In genomic region chr3:18456033-18456690, GRCm38 (mm10) we compare ENCODE assay signal across 22 mouse cellular contexts.
DNase-seq lines count a peak whose midpoint lies in the region; ATAC-seq and TF ChIP-seq lines count a peak whose summit lies in the region.
"Had no signal": no experiment of that assay in that cellular context is flagged by ENCODE, and none has a peak within 500 bp of the region (broad histone marks: within the 10 kb centered on the region; RNA-seq: fewer than 3 reads in every experiment).

No protein-coding gene starts in this region.

- ATAC-seq in hindbrain, postnatal 0 days: no peak
- ATAC-seq: activated CD4-positive, CD25-positive, alpha-beta regulatory T cell, adult 4 months had no signal

- 50% methylated on average over 2 of the region's 2 CpGs for WGBS in hindbrain, postnatal 0 days

- H3K36me3 ChIP-seq in hindbrain, postnatal 0 days (ENCODE audit: insufficient read depth, low read length): no peaks in the 10 kb centered on the region
- H3K36me3 ChIP-seq: embryonic facial prominence, embryonic 15.5 days; stomach, embryonic 15.5 days had no signal

- peak; percentile 9 for DNase-seq in cerebellum, postnatal 14 days
- DNase-seq in cerebellum, adult 18-20 months: no peak
- DNase-seq in right cerebral cortex, postnatal 4 days: peak; percentile 6
- DNase-seq in right cerebral cortex, postnatal 25 days: no peak
- peak; percentile 5 for DNase-seq in hindbrain, postnatal 0 days (ENCODE audit: low spot score)
- DNase-seq in heart, adult 8-10 months (ENCODE audit: low spot score): no peak
- DNase-seq in left cerebral cortex, adult 11 months (ENCODE audit: low spot score): no peak
- no peak for DNase-seq in heart, adult 9 months (ENCODE audit: low spot score in 2 of 2)
- DNase-seq: adrenal gland, postnatal 14 days; cerebellum, adult 8-10 months; gastrocnemius, adult 2 months; kidney, adult 18-20 months; kidney, postnatal 10 days; left cerebral cortex, postnatal 4 days; lung, embryonic 14.5 days; thymus, postnatal 14 days had no signal

- no peak overlapping the region for H3K4me2 ChIP-seq in hindbrain, postnatal 0 days (ENCODE audit: low read depth, low read length)
- H3K4me2 ChIP-seq: embryonic facial prominence, embryonic 15.5 days; liver, embryonic 11.5 days; lung, embryonic 14.5 days; midbrain, embryonic 11.5 days; stomach, embryonic 15.5 days had no signal

- TF ChIP-seq CTCF in hindbrain, postnatal 0 days (IDR thresholded peaks at IDR 0.05; ENCODE audit: low read depth): no peak

- H3K27ac ChIP-seq in hindbrain, postnatal 0 days: no peak overlapping the region
- H3K27ac ChIP-seq: embryonic facial prominence, embryonic 15.5 days; gastrocnemius, adult 2 months; macrophage; stomach, embryonic 15.5 days had no signal

- H3K4me3 ChIP-seq in hindbrain, postnatal 0 days (ENCODE audit: low read length): no peak overlapping the region
- H3K4me3 ChIP-seq: embryonic facial prominence, embryonic 15.5 days; gastrocnemius, adult 2 months; stomach, embryonic 15.5 days had no signal

- H3K9me3 ChIP-seq in hindbrain, postnatal 0 days (ENCODE audit: low read length): no peaks in the 10 kb centered on the region
- H3K9me3 ChIP-seq: embryonic facial prominence, embryonic 15.5 days; stomach, embryonic 15.5 days had no signal

- H3K9ac ChIP-seq in hindbrain, postnatal 0 days (replicated peaks; ENCODE audit: low read length): no peak overlapping the region
- H3K9ac ChIP-seq: embryonic facial prominence, embryonic 15.5 days; lung, embryonic 14.5 days; stomach, embryonic 15.5 days had no signal

- no peaks in the 10 kb centered on the region for H3K4me1 ChIP-seq in hindbrain, postnatal 0 days (ENCODE audit: insufficient read depth, low read length)
- H3K4me1 ChIP-seq: embryonic facial prominence, embryonic 15.5 days; stomach, embryonic 15.5 days had no signal

- H3K27me3 ChIP-seq in hindbrain, postnatal 0 days (ENCODE audit: insufficient read depth, low read length): no peaks in the 10 kb centered on the region
- H3K27me3 ChIP-seq: embryonic facial prominence, embryonic 15.5 days; stomach, embryonic 15.5 days had no signal

Comparison
In these comparisons a context has a peak if more than half of its experiments do, and no peak if none do; other contexts are left out.
1. DNase-seq: peak in cerebellum, postnatal 14 days (2 of 2), right cerebral cortex, postnatal 4 days (single experiment) and hindbrain, postnatal 0 days (single experiment); none in cerebellum, adult 18-20 months (0 of 2), right cerebral cortex, postnatal 25 days (single experiment), heart, adult 8-10 months (single experiment), left cerebral cortex, adult 11 months (single experiment) and heart, adult 9 months (0 of 2).